Mouse (Mus musculus): ENCODE measurements around the gene Echdc3. TPM values are rescaled to one million over a fixed set of nuclear protein-coding genes. Genes with fewer than 3 reads are reported as not detected.

Gene Echdc3
- 1.2 and 4.9 TPM in 2 replicates for polyA plus RNA-seq (2012; rRNA removed; ENCODE audit: low replicate concordance)

GRCm38 (mm10) chr2:6212724-6213511 is at the start of gene Echdc3:
Gene Echdc3, minus strand, starts transcription at chr2:6213033.

Other genes with a start within 250 kb of the Echdc3 start
- gene Proser2, start 82.8 kb downstream of the Echdc3 start, polyA plus RNA-seq (2012; rRNA removed; ENCODE audit: low replicate concordance) = 10.9 and 12.2 TPM in 2 replicates
- 2.7 and 2.9 TPM in 2 replicates for gene Usp6nl, start 109.6 kb upstream of the Echdc3 start, polyA plus RNA-seq (2012; rRNA removed; ENCODE audit: low replicate concordance)

Measured in duodenum, adult 2 months (tissue).